Mouse (Mus musculus) embryonic facial prominence, embryonic 11.5 days (tissue): ENCODE results near the gene P2ry1. TPM values are rescaled to one million over a fixed set of nuclear protein-coding genes. Genes with fewer than 3 reads are reported as not detected.

Source experiments
- ATAC-seq: fragments of 200-750 bp; cut with Nextera tagmentation; replicated peaks from 2 replicates; pipeline ENCODE4 v1.8.0; 2017; ENCODE audit warnings: low read depth; ENCODE audit not compliant: insufficient number of reproducible peaks, low FRiP score, low TSS enrichment
- DNase-seq: peaks from one replicate; pipeline ENCODE4 v3.0.0-alpha.2; 2015; ENCODE audit warnings: low spot score
- H3K27ac ChIP-seq: fragments of 300-500 bp; sonication (generic); replicated peaks from 2 replicates; pipeline ENCODE4 v1.5.1; 2014; ENCODE audit warnings: mild to moderate bottlenecking, low read depth, low read length, control low read depth
- H3K27me3 ChIP-seq: fragments of 300-500 bp; sonication (generic); 2 replicates; pipeline ENCODE4 v1.6.1; 2014; ENCODE audit warnings: mild to moderate bottlenecking, low read length, moderate library complexity, mixed read lengths; ENCODE audit not compliant: control insufficient read depth, insufficient read depth
- H3K36me3 ChIP-seq: fragments of 300-500 bp; sonication (generic); replicated peaks from 2 replicates; pipeline ENCODE4 v1.6.1; 2014; ENCODE audit warnings: low read depth, mild to moderate bottlenecking, low read length, moderate library complexity, mixed read lengths; ENCODE audit not compliant: control insufficient read depth, insufficient read depth
- H3K4me1 ChIP-seq: fragments of 300-500 bp; sonication (generic); 2 replicates; pipeline ENCODE4 v1.6.1; 2014; ENCODE audit warnings: low read length, mixed read lengths; ENCODE audit not compliant: control insufficient read depth, insufficient read depth
- H3K4me2 ChIP-seq: fragments of 300-500 bp; sonication (generic); 2 replicates; pipeline ENCODE4 v1.6.1; 2014; ENCODE audit warnings: low read depth, mild to moderate bottlenecking, control low read depth, low read length, moderate library complexity
- H3K4me3 ChIP-seq: fragments of 300-500 bp; sonication (generic); 2 replicates; pipeline ENCODE4 v1.5.1; 2014; ENCODE audit warnings: low read depth, low read length, control low read depth
- H3K9ac ChIP-seq: fragments of 300-500 bp; sonication (generic); replicated peaks from 2 replicates; pipeline ENCODE4 v1.6.1; 2014; ENCODE audit warnings: mild to moderate bottlenecking, control low read depth, low read length
- H3K9me3 ChIP-seq: fragments of 300-500 bp; sonication (generic); replicated peaks from 2 replicates; pipeline ENCODE4 v1.6.1; 2016; ENCODE audit warnings: mild to moderate bottlenecking, low read length, inconsistent platforms, mixed read lengths; ENCODE audit not compliant: control insufficient read depth
- WGBS: fragments of 180-500 bp; shearing (Covaris S2); extraction: QIAGEN DNeasy Blood & Tissue Kit; methylation state at CpG from one replicate; pipeline ENCODE4 v1.1.7; 2014; 5-methylcytosine and 5-hydroxymethylcytosine counted together
- polyA plus RNA-seq: library from polyadenylated mRNA; unstranded; fragments of >200 nt; fragmentation: Nextera tagmentation; extraction: Ambion mirVana; gene quantifications from 2 replicates; pipeline ENCODE4 v1.2.1, GENCODE M21; 2014

Gene P2ry1
- polyA plus RNA-seq, 1 experiment from 2014 or later: 4.6 TPM

- no peak overlapping the region for H3K27ac ChIP-seq
- H3K36me3 ChIP-seq: no peaks in the 10 kb centered on the region
- DNase-seq (no peak), ATAC-seq (no peak)
- H3K4me1 ChIP-seq: no peaks in the 10 kb centered on the region
- H3K9ac ChIP-seq: no peak overlapping the region
- H3K9me3 ChIP-seq: no peaks in the 10 kb centered on the region
- H3K4me2 ChIP-seq: no peak overlapping the region
- H3K4me3 ChIP-seq: no peak overlapping the region
- H3K27me3 ChIP-seq: peaks cover 3% of the 10 kb centered on the region; the same call in 1 of the 2 replicates
These were observed 2.9 kb upstream of the P2ry1 start for GRCm38 (mm10) chr3:60999715-61000114.

- Histone ChIP-seq H3K9me3 (no peaks in the 10 kb centered on the region), H3K4me3 (no peak overlapping the region), H3K36me3 (no peaks in the 10 kb centered on the region), H3K27me3 (peaks cover 3% of the 10 kb centered on the region; the same call in 1 of the 2 replicates), H3K9ac (no peak overlapping the region), H3K4me2 (no peak overlapping the region), H3K27ac (no peak overlapping the region), H3K4me1 (no peaks in the 10 kb centered on the region)
- DNase-seq (no peak), ATAC-seq (no peak)
- WGBS: 73% methylated on average over 4 of the region's 4 CpGs
These were observed 1.8 kb upstream of the P2ry1 start for GRCm38 (mm10) chr3:61000747-61001146.

GRCm38 (mm10) chr3:61001852-61002586 lies 576 bp upstream of the P2ry1 start:
- Histone ChIP-seq H3K4me3 (peak overlapping the region; percentile 63), H3K4me2 (peak overlapping the region; percentile 89), H3K4me1 (no peaks in the 10 kb centered on the region), H3K9me3 (no peaks in the 10 kb centered on the region), H3K27me3 (peaks cover 3% of the 10 kb centered on the region; the same call in 1 of the 2 replicates), H3K9ac (peak overlapping the region; percentile 62), H3K27ac (no peak overlapping the region), H3K36me3 (no peaks in the 10 kb centered on the region)
- 4% methylated on average over 20 of the region's 20 CpGs for WGBS
- DNase-seq: no peak
- peak; percentile 58 for ATAC-seq

- H3K27me3 ChIP-seq: peaks cover 3% of the 10 kb centered on the region; the same call in 1 of the 2 replicates
- no peak for ATAC-seq
- H3K9ac ChIP-seq: no peak overlapping the region
- WGBS: 86% methylated on average over 1 of the region's 1 CpGs
- H3K9me3 ChIP-seq: no peaks in the 10 kb centered on the region
- no peak overlapping the region for H3K27ac ChIP-seq
- no peak overlapping the region for H3K4me2 ChIP-seq
- H3K4me1 ChIP-seq: no peaks in the 10 kb centered on the region
- no peaks in the 10 kb centered on the region for H3K36me3 ChIP-seq
- no peak overlapping the region for H3K4me3 ChIP-seq
- DNase-seq: no peak
These were observed 2.0 kb downstream of the P2ry1 start for GRCm38 (mm10) chr3:61004611-61005010.

- DNase-seq: peak; percentile 39
These were observed 9.1 kb downstream of the P2ry1 start for GRCm38 (mm10) chr3:61011660-61012059.

GRCm38 (mm10) chr3:61012550-61012949 lies 10.0 kb downstream of the P2ry1 start:
- no peak overlapping the region for H3K4me2 ChIP-seq
- ATAC-seq: no peak
- H3K9ac ChIP-seq: no peak overlapping the region
- no peak overlapping the region for H3K4me3 ChIP-seq
- H3K4me1 ChIP-seq: no peaks in the 10 kb centered on the region
- DNase-seq: no peak
- no peaks in the 10 kb centered on the region for H3K27me3 ChIP-seq
- no peak overlapping the region for H3K27ac ChIP-seq
- H3K36me3 ChIP-seq: no peaks in the 10 kb centered on the region
- no peaks in the 10 kb centered on the region for H3K9me3 ChIP-seq

More at GRCm38 (mm10) chr3:61011660-61012059, 9.1 kb downstream of the P2ry1 start:
- no peak overlapping the region for H3K4me2 ChIP-seq
- no peaks in the 10 kb centered on the region for H3K9me3 ChIP-seq
- H3K9ac ChIP-seq: no peak overlapping the region
- no peak overlapping the region for H3K27ac ChIP-seq
- no peaks in the 10 kb centered on the region for H3K4me1 ChIP-seq
- WGBS: 38% methylated on average over 5 of the region's 5 CpGs
- H3K36me3 ChIP-seq: no peaks in the 10 kb centered on the region
- no peaks in the 10 kb centered on the region for H3K27me3 ChIP-seq
- no peak overlapping the region for H3K4me3 ChIP-seq
- ATAC-seq: no peak

- Histone ChIP-seq H3K4me1 (no peaks in the 10 kb centered on the region), H3K4me3 (no peak overlapping the region), H3K4me2 (no peak overlapping the region), H3K27me3 (no peaks in the 10 kb centered on the region), H3K9me3 (no peaks in the 10 kb centered on the region), H3K36me3 (no peaks in the 10 kb centered on the region), H3K9ac (no peak overlapping the region), H3K27ac (no peak overlapping the region)
- WGBS: 90% methylated on average over 2 of the region's 2 CpGs
- ATAC-seq (no peak), DNase-seq (no peak)
These were observed 14.1 kb downstream of the P2ry1 start for GRCm38 (mm10) chr3:61016733-61017132.

GRCm38 (mm10) chr3:61032100-61032499 lies 29.5 kb downstream of the P2ry1 start:
- Histone ChIP-seq H3K4me2 (no peak overlapping the region), H3K4me1 (no peaks in the 10 kb centered on the region), H3K27me3 (no peaks in the 10 kb centered on the region), H3K36me3 (no peaks in the 10 kb centered on the region), H3K4me3 (no peak overlapping the region), H3K27ac (no peak overlapping the region), H3K9me3 (no peaks in the 10 kb centered on the region), H3K9ac (no peak overlapping the region)
- 58% methylated on average over 4 of the region's 4 CpGs for WGBS
- DNase-seq: no peak
- no peak for ATAC-seq
